Mouse (Mus musculus) left cerebral cortex, adult 11 months (tissue): ENCODE data around the gene Xpo5.

Experiments used
- DNase-seq: peaks from one replicate; pipeline ENCODE4 v3.0.0; 2022; ENCODE audit warnings: low spot score

Xpo5 gene

DNA sequence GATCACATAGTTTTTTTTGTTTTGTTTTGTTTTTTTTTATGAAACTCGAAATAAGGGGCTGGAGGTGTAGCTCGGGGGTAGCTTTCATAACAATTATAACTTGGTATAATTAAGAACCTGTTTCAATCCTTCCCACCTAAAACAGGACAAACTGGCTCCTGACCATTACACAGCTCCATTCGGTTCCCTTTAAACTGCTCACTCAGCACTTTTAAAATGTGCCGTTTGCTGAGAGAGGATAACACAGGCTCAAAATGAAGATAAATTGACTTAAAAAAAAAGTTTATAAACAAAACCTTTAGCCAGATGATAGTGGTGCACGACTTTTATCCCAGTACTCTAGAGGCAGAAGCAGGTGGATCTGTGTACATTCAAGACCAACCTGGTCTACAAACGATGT is 82.8 kb downstream of the Xpo5 start:
- DNase-seq, result no peak

DNA sequence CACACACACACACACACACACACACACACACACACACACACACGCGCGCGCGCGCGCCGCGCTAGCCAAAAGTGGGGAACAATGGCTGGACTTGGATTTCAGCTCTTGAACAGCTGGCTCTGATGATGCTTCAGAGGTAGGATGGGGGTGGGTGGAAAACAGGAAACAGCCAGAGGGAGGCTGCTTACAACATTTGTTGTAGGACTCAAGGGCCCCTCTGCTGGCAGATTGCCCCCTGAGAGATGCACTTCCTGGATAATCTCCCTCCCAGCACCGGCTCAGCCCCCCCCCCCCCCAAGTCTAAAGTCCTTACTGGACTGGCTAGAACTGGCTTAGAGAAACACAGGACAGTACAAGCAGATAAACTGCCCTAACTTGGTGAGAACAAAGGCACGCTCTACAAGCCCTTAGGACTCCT is 85.1 kb downstream of the Xpo5 start:
- DNase-seq, result no peak
